Mouse (Mus musculus): Measurements from ENCODE around the gene Bola1.

DNA sequence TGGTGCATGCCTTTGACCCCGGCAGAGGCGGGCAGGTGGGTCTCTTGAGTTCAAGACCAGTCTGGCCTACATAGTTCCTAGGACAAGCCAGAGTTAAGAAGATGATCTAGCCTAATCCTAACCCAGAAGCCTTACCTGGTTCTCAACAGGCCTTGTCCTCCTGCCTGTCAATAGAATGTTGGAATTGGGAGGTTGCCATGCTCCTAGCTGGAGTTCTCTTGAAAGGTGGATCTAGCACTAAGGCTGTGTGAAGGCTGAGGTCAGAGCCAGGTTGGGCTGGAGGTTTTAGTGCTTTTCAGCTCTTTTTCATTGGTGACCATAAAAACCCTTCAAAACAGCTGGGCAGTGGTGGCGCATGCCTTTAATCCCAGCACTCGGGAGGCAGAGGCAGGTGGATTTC, 41.1 kb downstream of the Bola1 start:
- no peak for TF ChIP-seq POLR2A (IDR thresholded peaks at IDR 0.05; ENCODE audit: borderline replicate concordance, low read depth, low read length)
- TF ChIP-seq CTCF (IDR thresholded peaks at IDR 0.05; ENCODE audit: low read depth, low read length): no peak

All from bone marrow macrophage, adult 2 months (primary cell).